23 mouse cellular contexts compared by ENCODE assay signal in the genomic region with DNA sequence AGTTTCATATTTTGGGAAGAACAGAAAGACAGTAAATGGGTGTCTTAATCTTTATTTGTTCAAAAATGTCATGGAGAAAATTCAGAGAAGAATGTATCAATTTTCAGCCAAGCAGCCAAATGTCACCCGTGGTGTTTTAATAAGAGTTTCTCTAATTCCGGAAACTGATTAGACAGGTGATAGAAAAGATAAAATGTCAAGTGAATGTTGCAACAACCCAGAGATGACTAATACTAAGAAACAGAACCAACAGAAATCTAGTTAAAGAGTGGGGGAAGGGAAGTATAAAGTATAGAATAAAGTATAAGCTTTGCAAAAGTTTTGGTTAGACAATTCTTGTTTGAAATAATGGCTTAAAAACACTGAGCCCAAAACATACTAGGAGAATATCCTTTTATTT.
DNase-seq lines count a peak whose midpoint lies in the region; ATAC-seq and TF ChIP-seq lines count a peak whose summit lies in the region.
"Had no signal": no experiment of that assay in that cellular context is flagged by ENCODE, and none has a peak within 500 bp of the region (broad histone marks: within the 10 kb centered on the region; RNA-seq: fewer than 3 reads in every experiment).

No protein-coding gene starts in this region.

- TF ChIP-seq CTCF in liver, postnatal 0 days (IDR thresholded peaks at IDR 0.05; ENCODE audit: low read depth), result no peak

- H3K36me3 ChIP-seq in liver, postnatal 0 days (replicated peaks; ENCODE audit: insufficient read depth, low read length), result no peaks in the 10 kb centered on the region
- H3K36me3 ChIP-seq: embryonic facial prominence, embryonic 12.5 days; heart, embryonic 10.5 days; hindbrain, embryonic 10.5 days; limb, embryonic 13.5 days; liver, embryonic 15.5 days; midbrain, embryonic 10.5 days had no signal

- no peak overlapping the region for H3K9ac ChIP-seq in liver, postnatal 0 days (replicated peaks)
- H3K9ac ChIP-seq: embryonic facial prominence, embryonic 12.5 days; forebrain, postnatal 0 days; limb, embryonic 13.5 days; liver, embryonic 15.5 days had no signal

- H3K4me3 ChIP-seq in liver, postnatal 0 days (ENCODE audit: low read depth, low read length), result no peak overlapping the region
- H3K4me3 ChIP-seq: embryonic facial prominence, embryonic 12.5 days; heart, embryonic 10.5 days; hindbrain, embryonic 10.5 days; limb, embryonic 13.5 days; liver, embryonic 15.5 days; midbrain, embryonic 10.5 days had no signal

- 37% methylated on average over 2 of the region's 2 CpGs for WGBS in liver, postnatal 0 days (ENCODE audit: insufficient replicate concordance)

- no peaks in the 10 kb centered on the region for H3K4me1 ChIP-seq in liver, postnatal 0 days (ENCODE audit: insufficient read depth)
- H3K4me1 ChIP-seq: embryonic facial prominence, embryonic 12.5 days; heart, embryonic 10.5 days; hindbrain, embryonic 10.5 days; limb, embryonic 13.5 days; liver, embryonic 15.5 days; midbrain, embryonic 10.5 days had no signal

- peak; percentile 28; the same call in 1 of the 2 replicates for TF ChIP-seq EP300 in liver, postnatal 0 days (IDR thresholded peaks at IDR 0.05; ENCODE audit: low read depth)

- ATAC-seq in liver, postnatal 0 days, result no peak
- ATAC-seq: forebrain, postnatal 0 days; hindbrain, embryonic 16.5 days; midbrain, embryonic 16.5 days had no signal

- no peak overlapping the region for H3K4me2 ChIP-seq in liver, postnatal 0 days (ENCODE audit: low read depth, low read length)
- H3K4me2 ChIP-seq: embryonic facial prominence, embryonic 12.5 days; limb, embryonic 13.5 days; liver, embryonic 15.5 days had no signal

- no peak for DNase-seq in liver, postnatal 0 days
- no peak for DNase-seq in liver
- peak; percentile 33 for DNase-seq in c-Kit-positive CD71-negative TER-119-negative erythroid progenitor cells, embryonic 14.5 days (ENCODE audit: low read depth)
- peak; percentile 71 for DNase-seq in induced T-regulatory cell, adult 2 months (ENCODE audit: low read depth)
- no peak for DNase-seq in kidney, adult 9 months
- no peak for DNase-seq in frontal cortex, postnatal 10 days (ENCODE audit: low spot score in 2 of 2)
- no peak for DNase-seq in cerebellum, adult 9-10 months
- DNase-seq: cerebellum, adult 9-11 months; forebrain, postnatal 0 days; gastrocnemius, postnatal 25 days; kidney, adult 11 months; kidney, postnatal 4 days; lung, postnatal 4 days; thymus, adult 2 months; thymus, postnatal 4 days had no signal

- H3K27me3 ChIP-seq in liver, postnatal 0 days (ENCODE audit: insufficient read depth, low read length), result no peaks in the 10 kb centered on the region
- H3K27me3 ChIP-seq: embryonic facial prominence, embryonic 12.5 days; limb, embryonic 13.5 days; liver, embryonic 15.5 days had no signal

- no peak overlapping the region for H3K27ac ChIP-seq in liver, postnatal 0 days (ENCODE audit: low read depth)
- H3K27ac ChIP-seq: embryonic facial prominence, embryonic 12.5 days; heart, embryonic 10.5 days; hindbrain, embryonic 10.5 days; limb, embryonic 13.5 days; liver, embryonic 15.5 days; midbrain, embryonic 10.5 days had no signal

- no peaks in the 10 kb centered on the region for H3K9me3 ChIP-seq in liver, postnatal 0 days (ENCODE audit: low read length)
- H3K9me3 ChIP-seq: embryonic facial prominence, embryonic 12.5 days; heart, embryonic 10.5 days; hindbrain, embryonic 10.5 days; limb, embryonic 13.5 days; liver, embryonic 15.5 days; midbrain, embryonic 10.5 days had no signal

Comparison
In these comparisons a context has a peak if more than half of its experiments do, and no peak if none do; other contexts are left out.
1. DNase-seq: peak in c-Kit-positive CD71-negative TER-119-negative erythroid progenitor cells, embryonic 14.5 days (single experiment) and induced T-regulatory cell, adult 2 months (single experiment); none in liver, postnatal 0 days (single experiment), liver (single experiment), kidney, adult 9 months (single experiment), frontal cortex, postnatal 10 days (0 of 2) and cerebellum, adult 9-10 months (single experiment).